Mouse (Mus musculus) heart, adult 2 months (tissue): Measurements from ENCODE around the gene Slc16a9.

ENCODE experiments used
- CTCF ChIP-seq: fragments of 200-600 bp; IDR thresholded peaks from 2 replicates; pipeline ENCODE4 v1.8.1; 2022; ENCODE audit warnings: antibody characterized with exemption, mild to moderate bottlenecking, moderate library complexity
- POLR2A ChIP-seq: fragments of 200-500 bp; IDR thresholded peaks from 2 replicates; pipeline ENCODE4 v1.6.1; 2011; ENCODE audit warnings: mild to moderate bottlenecking, low read depth, low read length, control low read depth; ENCODE audit not compliant: insufficient read depth

- TF ChIP-seq POLR2A (no peak), CTCF (no peak)
These were observed 23.9 kb upstream of the Slc16a9 start for GRCm38 (mm10) chr10:70220971-70221370.
